Mouse (Mus musculus) T-helper 1 cell (primary cell): ENCODE measurements around the gene 3110040M04Rik.

Experiments
- in situ Hi-C: fragments of 300-600 bp; cut with MboI, MseI; formaldehyde crosslinking; loops from one replicate; pipeline ENCODE4 v1.15.1; 2025; ENCODE audit warnings: high pct_unique_total_duplicates

The 3110040M04Rik gene

GRCm38 (mm10) chr1:151233756-151234155, 29.8 kb downstream of the 3110040M04Rik start:
- in situ Hi-C loops, result no loop called here

- in situ Hi-C loops, result no loop called here
These were observed 31.7 kb downstream of the 3110040M04Rik start for GRCm38 (mm10) chr1:151235574-151235973.

GRCm38 (mm10) chr1:151236141-151236930, 32.4 kb downstream of the 3110040M04Rik start:
- in situ Hi-C loops, result no loop called here

- in situ Hi-C loops, result no loop called here
These were observed 33.9 kb downstream of the 3110040M04Rik start for GRCm38 (mm10) chr1:151237780-151238179.

GRCm38 (mm10) chr1:151243332-151243731, 39.4 kb downstream of the 3110040M04Rik start:
- in situ Hi-C loops, result no loop called here

- in situ Hi-C loops, result no loop called here
These were observed 40.1 kb downstream of the 3110040M04Rik start for GRCm38 (mm10) chr1:151244013-151244412.

- in situ Hi-C loops, result no loop called here
These were observed 40.8 kb downstream of the 3110040M04Rik start for GRCm38 (mm10) chr1:151244761-151245160.

GRCm38 (mm10) chr1:151245165-151245564, 41.2 kb downstream of the 3110040M04Rik start:
- in situ Hi-C loops, result no loop called here

- in situ Hi-C loops, result no loop called here
These were observed 41.9 kb downstream of the 3110040M04Rik start for GRCm38 (mm10) chr1:151245846-151246245.

- in situ Hi-C loops, result loop anchor here (25.0 kb wide), 1 partner anchor 1662 kb away; the partner anchor contains the start of gene Smg7
These were observed 46.2 kb downstream of the 3110040M04Rik start for GRCm38 (mm10) chr1:151250109-151250508.

GRCm38 (mm10) chr1:151250529-151251193, 46.7 kb downstream of the 3110040M04Rik start:
- in situ Hi-C loops, result loop anchor here (25.0 kb wide), 1 partner anchor 1662 kb away; the partner anchor contains the start of gene Smg7

- in situ Hi-C loops, result loop anchor here (25.0 kb wide), 1 partner anchor 1661 kb away; the partner anchor contains the start of gene Smg7
These were observed 47.5 kb downstream of the 3110040M04Rik start for GRCm38 (mm10) chr1:151251194-151252010.
